Mouse (Mus musculus): ENCODE data around the gene Zcchc8. TPM values are rescaled to one million over a fixed set of nuclear protein-coding genes. Genes with fewer than 3 reads are reported as not detected.

Gene Zcchc8
- polyA plus RNA-seq, 1 experiment: 114 TPM

DNA sequence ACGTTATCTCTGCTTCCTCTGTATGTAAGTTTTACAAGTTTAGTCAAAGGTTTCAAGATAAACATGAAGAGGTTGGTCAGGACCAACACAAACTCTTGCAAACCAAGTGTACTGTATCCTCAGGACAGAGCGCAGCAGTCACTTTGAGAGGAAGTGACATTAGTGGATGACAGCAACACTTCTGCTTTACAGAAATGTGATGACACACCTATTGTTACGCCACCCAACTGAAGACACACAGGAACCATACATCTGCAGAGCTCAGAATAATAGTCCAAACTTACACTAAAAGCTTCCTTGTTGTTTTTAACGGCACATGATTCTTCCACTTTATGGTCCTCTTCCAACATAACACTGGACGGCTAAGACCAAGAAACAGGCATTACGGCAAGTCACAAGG, 7.1 kb downstream of the Zcchc8 start:
- no peak overlapping the region for H3K9ac ChIP-seq (ENCODE audit: low read depth, poor library complexity, severe bottlenecking)
- H3K9me3 ChIP-seq (replicated peaks; ENCODE audit: control insufficient read depth, insufficient read depth, low read length, poor library complexity, severe bottlenecking): no peaks in the 10 kb centered on the region
- H3K27ac ChIP-seq (ENCODE audit: insufficient read depth, low read length): no peak overlapping the region
- no peaks in the 10 kb centered on the region for H3K4me1 ChIP-seq (ENCODE audit: control insufficient read depth, insufficient read depth, low read length)
- H3K4me3 ChIP-seq (ENCODE audit: low read depth, low read length): no peak overlapping the region
- H3K36me3 ChIP-seq (ENCODE audit: control insufficient read depth, insufficient read depth, low read length, poor library complexity, severe bottlenecking): peaks cover 56% of the 10 kb centered on the region
- TF ChIP-seq EP300 (IDR thresholded peaks at IDR 0.05; ENCODE audit: insufficient read depth, low read depth, low read length): no peak
- no peak for TF ChIP-seq POLR2A (IDR thresholded peaks at IDR 0.05; ENCODE audit: insufficient read depth, low read length)
- TF ChIP-seq CTCF (IDR thresholded peaks at IDR 0.05; ENCODE audit: low read depth, low read length): no peak
- H3K27me3 ChIP-seq (ENCODE audit: control insufficient read depth, insufficient read depth, low read length, poor library complexity, severe bottlenecking): no peaks in the 10 kb centered on the region

DNA sequence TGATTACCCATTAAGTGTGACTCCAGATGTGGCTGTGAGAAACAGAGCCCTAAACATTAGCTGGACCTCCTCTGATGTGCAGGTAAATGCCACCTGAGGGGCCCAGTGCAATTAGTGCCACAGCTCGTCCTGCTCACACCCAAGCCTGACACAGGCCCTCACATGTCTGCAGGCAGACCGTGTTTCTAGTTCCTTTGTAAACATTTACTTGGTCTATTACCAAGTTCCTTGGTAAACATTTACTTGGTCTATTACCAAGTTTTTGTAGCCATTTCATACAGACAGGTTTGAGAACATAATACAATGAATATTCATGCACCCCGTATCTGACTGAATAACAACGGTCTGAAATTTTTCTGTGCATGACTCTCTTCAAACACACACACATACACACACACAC, 11.3 kb downstream of the Zcchc8 start:
- Histone ChIP-seq H3K4me1 (ENCODE audit: control insufficient read depth, insufficient read depth, low read length) (no peaks in the 10 kb centered on the region), H3K9ac (ENCODE audit: low read depth, poor library complexity, severe bottlenecking) (no peak overlapping the region), H3K27ac (ENCODE audit: insufficient read depth, low read length) (no peak overlapping the region), H3K36me3 (ENCODE audit: control insufficient read depth, insufficient read depth, low read length, poor library complexity, severe bottlenecking) (peaks cover 71% of the 10 kb centered on the region), H3K27me3 (ENCODE audit: control insufficient read depth, insufficient read depth, low read length, poor library complexity, severe bottlenecking) (no peaks in the 10 kb centered on the region), H3K4me3 (ENCODE audit: low read depth, low read length) (no peak overlapping the region), H3K9me3 (replicated peaks; ENCODE audit: control insufficient read depth, insufficient read depth, low read length, poor library complexity, severe bottlenecking) (no peaks in the 10 kb centered on the region)
- TF ChIP-seq POLR2A (IDR thresholded peaks at IDR 0.05; ENCODE audit: insufficient read depth, low read length): no peak
- no peak for TF ChIP-seq CTCF (IDR thresholded peaks at IDR 0.05; ENCODE audit: low read depth, low read length)
- TF ChIP-seq EP300 (IDR thresholded peaks at IDR 0.05; ENCODE audit: insufficient read depth, low read depth, low read length): no peak

DNA sequence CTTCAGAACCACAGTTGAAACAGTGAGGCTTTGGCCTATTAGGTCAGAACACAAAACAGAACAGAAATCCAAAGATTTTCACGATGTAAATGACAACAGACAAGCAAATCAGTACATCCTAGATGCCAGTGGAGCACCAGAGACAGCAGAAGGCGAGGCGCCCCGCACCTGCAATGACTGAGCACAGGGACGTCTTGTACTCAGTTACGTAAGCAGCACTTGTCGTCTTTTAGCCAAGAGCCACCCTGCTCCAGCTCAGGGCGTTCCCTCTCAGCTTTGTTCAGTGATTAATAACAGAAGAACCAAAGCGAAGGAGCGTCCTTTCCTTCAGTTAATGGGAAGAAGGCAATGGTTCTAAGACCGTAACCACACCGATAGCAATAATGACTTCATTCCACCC, 12.3 kb downstream of the Zcchc8 start:
- no peaks in the 10 kb centered on the region for H3K9me3 ChIP-seq (replicated peaks; ENCODE audit: control insufficient read depth, insufficient read depth, low read length, poor library complexity, severe bottlenecking)
- H3K27me3 ChIP-seq (ENCODE audit: control insufficient read depth, insufficient read depth, low read length, poor library complexity, severe bottlenecking): no peaks in the 10 kb centered on the region
- H3K4me1 ChIP-seq (ENCODE audit: control insufficient read depth, insufficient read depth, low read length): no peaks in the 10 kb centered on the region
- no peak for TF ChIP-seq POLR2A (IDR thresholded peaks at IDR 0.05; ENCODE audit: insufficient read depth, low read length)
- H3K36me3 ChIP-seq (ENCODE audit: control insufficient read depth, insufficient read depth, low read length, poor library complexity, severe bottlenecking): peaks cover 64% of the 10 kb centered on the region
- H3K9ac ChIP-seq (ENCODE audit: low read depth, poor library complexity, severe bottlenecking): no peak overlapping the region
- no peak overlapping the region for H3K27ac ChIP-seq (ENCODE audit: insufficient read depth, low read length)
- H3K4me3 ChIP-seq (ENCODE audit: low read depth, low read length): no peak overlapping the region

DNA sequence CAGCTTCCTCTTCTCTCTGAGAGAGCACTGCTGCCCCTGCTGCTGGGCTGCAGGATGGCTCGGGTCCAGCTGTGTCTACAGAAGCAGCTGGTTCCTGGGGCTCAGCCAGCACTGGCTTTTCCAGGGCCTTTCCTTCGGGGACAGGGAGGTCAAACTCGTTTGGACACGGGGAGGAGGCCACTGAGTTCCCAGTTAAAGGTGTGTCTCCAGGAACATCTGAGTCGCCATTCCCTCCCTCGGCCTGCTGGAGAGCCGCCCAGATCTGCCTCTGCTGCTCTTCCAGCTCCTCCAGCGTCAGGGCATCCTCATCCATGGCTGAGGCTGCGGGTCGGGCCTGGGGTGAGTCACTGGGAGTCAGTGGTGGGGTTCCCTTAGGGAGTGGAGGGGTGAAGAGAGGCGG, 20.3 kb downstream of the Zcchc8 start:
- Histone ChIP-seq H3K27me3 (ENCODE audit: control insufficient read depth, insufficient read depth, low read length, poor library complexity, severe bottlenecking) (no peaks in the 10 kb centered on the region), H3K27ac (ENCODE audit: insufficient read depth, low read length) (no peak overlapping the region), H3K9me3 (replicated peaks; ENCODE audit: control insufficient read depth, insufficient read depth, low read length, poor library complexity, severe bottlenecking) (no peaks in the 10 kb centered on the region), H3K36me3 (ENCODE audit: control insufficient read depth, insufficient read depth, low read length, poor library complexity, severe bottlenecking) (peaks cover 40% of the 10 kb centered on the region), H3K4me1 (ENCODE audit: control insufficient read depth, insufficient read depth, low read length) (no peaks in the 10 kb centered on the region), H3K4me3 (ENCODE audit: low read depth, low read length) (no peak overlapping the region), H3K9ac (ENCODE audit: low read depth, poor library complexity, severe bottlenecking) (no peak overlapping the region)
- no peak for TF ChIP-seq CTCF (IDR thresholded peaks at IDR 0.05; ENCODE audit: low read depth, low read length)
- no peak for TF ChIP-seq POLR2A (IDR thresholded peaks at IDR 0.05; ENCODE audit: insufficient read depth, low read length)
- TF ChIP-seq EP300 (IDR thresholded peaks at IDR 0.05; ENCODE audit: insufficient read depth, low read depth, low read length): no peak

DNA sequence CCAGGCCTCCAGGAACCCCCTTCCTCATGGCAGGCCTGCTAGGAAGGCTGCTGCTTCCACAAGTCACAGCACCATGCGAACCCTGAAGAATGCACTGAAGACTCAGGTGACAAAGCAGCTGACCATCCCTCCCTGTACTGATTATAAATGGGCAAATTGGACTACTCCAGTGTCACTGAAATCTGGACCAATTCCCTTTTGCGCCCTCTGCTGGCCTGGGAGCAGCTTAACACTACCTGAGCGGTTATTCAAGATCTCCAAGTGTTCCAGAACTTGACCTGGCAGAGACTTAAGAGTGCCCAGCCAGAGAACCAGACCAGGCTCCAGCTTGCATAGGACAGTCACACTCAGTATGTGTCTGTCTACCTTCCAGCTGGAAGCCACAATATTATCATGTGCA, 21.7 kb downstream of the Zcchc8 start:
- Histone ChIP-seq H3K27ac (ENCODE audit: insufficient read depth, low read length) (no peak overlapping the region), H3K36me3 (ENCODE audit: control insufficient read depth, insufficient read depth, low read length, poor library complexity, severe bottlenecking) (peaks cover 31% of the 10 kb centered on the region), H3K4me1 (ENCODE audit: control insufficient read depth, insufficient read depth, low read length) (no peaks in the 10 kb centered on the region), H3K27me3 (ENCODE audit: control insufficient read depth, insufficient read depth, low read length, poor library complexity, severe bottlenecking) (no peaks in the 10 kb centered on the region), H3K9ac (ENCODE audit: low read depth, poor library complexity, severe bottlenecking) (no peak overlapping the region), H3K4me3 (ENCODE audit: low read depth, low read length) (no peak overlapping the region), H3K9me3 (replicated peaks; ENCODE audit: control insufficient read depth, insufficient read depth, low read length, poor library complexity, severe bottlenecking) (no peaks in the 10 kb centered on the region)
- TF ChIP-seq POLR2A (IDR thresholded peaks at IDR 0.05; ENCODE audit: insufficient read depth, low read length) (no peak), CTCF (IDR thresholded peaks at IDR 0.05; ENCODE audit: low read depth, low read length) (peak; percentile 75), EP300 (IDR thresholded peaks at IDR 0.05; ENCODE audit: insufficient read depth, low read depth, low read length) (no peak)

DNA sequence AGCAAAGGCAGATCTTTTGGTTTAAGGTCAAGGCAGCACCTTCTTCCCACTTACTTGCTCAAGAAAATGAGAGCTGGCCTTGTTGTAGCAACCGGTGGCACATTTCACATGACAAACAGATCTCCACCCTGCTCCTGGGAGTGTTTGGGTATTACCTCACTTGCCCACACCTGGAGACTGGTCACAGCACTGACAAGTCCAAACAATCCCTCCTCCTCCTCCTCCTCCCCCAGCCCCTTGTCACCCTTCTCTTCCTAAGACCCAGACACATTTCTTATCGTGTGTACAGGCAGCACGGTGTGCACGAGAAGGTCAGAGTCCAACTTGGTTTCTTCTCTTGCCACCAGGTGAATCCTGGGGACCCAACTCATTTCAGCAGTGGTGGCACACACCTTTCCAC, 23.9 kb downstream of the Zcchc8 start:
- H3K4me3 ChIP-seq (ENCODE audit: low read depth, low read length): no peak overlapping the region
- peaks cover 20% of the 10 kb centered on the region for H3K36me3 ChIP-seq (ENCODE audit: control insufficient read depth, insufficient read depth, low read length, poor library complexity, severe bottlenecking)
- no peak overlapping the region for H3K27ac ChIP-seq (ENCODE audit: insufficient read depth, low read length)
- H3K27me3 ChIP-seq (ENCODE audit: control insufficient read depth, insufficient read depth, low read length, poor library complexity, severe bottlenecking): no peaks in the 10 kb centered on the region
- no peaks in the 10 kb centered on the region for H3K4me1 ChIP-seq (ENCODE audit: control insufficient read depth, insufficient read depth, low read length)
- TF ChIP-seq CTCF (IDR thresholded peaks at IDR 0.05; ENCODE audit: low read depth, low read length) (no peak), POLR2A (IDR thresholded peaks at IDR 0.05; ENCODE audit: insufficient read depth, low read length) (no peak), EP300 (IDR thresholded peaks at IDR 0.05; ENCODE audit: insufficient read depth, low read depth, low read length) (no peak)
- no peak overlapping the region for H3K9ac ChIP-seq (ENCODE audit: low read depth, poor library complexity, severe bottlenecking)
- H3K9me3 ChIP-seq (replicated peaks; ENCODE audit: control insufficient read depth, insufficient read depth, low read length, poor library complexity, severe bottlenecking): no peaks in the 10 kb centered on the region

Measured in ES-Bruce4 (cell line).